Mouse (Mus musculus): ENCODE data around the gene Tprg.

GRCm38 (mm10) chr16:25468040-25468439 lies 181.4 kb downstream of the Tprg start:
- TF ChIP-seq CTCF (IDR thresholded peaks at IDR 0.05; ENCODE audit: insufficient read depth, low read depth, low read length) (no peak), POLR2A (IDR thresholded peaks at IDR 0.05; ENCODE audit: insufficient read depth, low read depth, low read length) (no peak)
